Comparison of ENCODE assay signal across 10 mouse cellular contexts in genomic region chr3:55351281-55352052, GRCm38 (mm10).
DNase-seq lines count a peak whose midpoint lies in the region; ATAC-seq and TF ChIP-seq lines count a peak whose summit lies in the region.
"Had no signal": no experiment of that assay in that cellular context is flagged by ENCODE, and none has a peak within 500 bp of the region (broad histone marks: within the 10 kb centered on the region; RNA-seq: fewer than 3 reads in every experiment).

No protein-coding gene starts in this region.

- no peaks in the 10 kb centered on the region for H3K27me3 ChIP-seq in forebrain, embryonic 12.5 days
- no peaks in the 10 kb centered on the region for H3K27me3 ChIP-seq in liver, embryonic 12.5 days (replicated peaks)

- peak overlapping the region; percentile 93 for H3K27ac ChIP-seq in forebrain, embryonic 12.5 days
- H3K27ac ChIP-seq in olfactory bulb, adult 2 months (ENCODE audit: insufficient read depth, low read depth, low read length), result peak overlapping the region; percentile 99
- H3K27ac ChIP-seq in liver, embryonic 12.5 days, result no peak overlapping the region

- 0 out of 2 replicates have a peak overlapping the region, but pooled peaks have one; percentile 22 for H3K9ac ChIP-seq in forebrain, embryonic 12.5 days
- no peak overlapping the region for H3K9ac ChIP-seq in liver, embryonic 12.5 days

- peak; percentile 88 for ATAC-seq in forebrain, embryonic 12.5 days (ENCODE audit: low FRiP score)
- ATAC-seq in liver, embryonic 12.5 days, result no peak
- ATAC-seq: lung, postnatal 0 days had no signal

- peaks cover 73% of the 10 kb centered on the region for H3K4me1 ChIP-seq in forebrain, embryonic 12.5 days
- H3K4me1 ChIP-seq in olfactory bulb, adult 2 months (ENCODE audit: control insufficient read depth, insufficient read depth, low read length), result peaks cover 58% of the 10 kb centered on the region
- no peaks in the 10 kb centered on the region for H3K4me1 ChIP-seq in liver, embryonic 12.5 days

- H3K9me3 ChIP-seq in forebrain, embryonic 12.5 days, result no peaks in the 10 kb centered on the region
- no peaks in the 10 kb centered on the region for H3K9me3 ChIP-seq in liver, embryonic 12.5 days (replicated peaks)

- H3K36me3 ChIP-seq in forebrain, embryonic 12.5 days (replicated peaks), result no peaks in the 10 kb centered on the region
- no peaks in the 10 kb centered on the region for H3K36me3 ChIP-seq in liver, embryonic 12.5 days

- no peak for TF ChIP-seq POLR2A in olfactory bulb, adult 2 months (IDR thresholded peaks at IDR 0.05; ENCODE audit: insufficient read depth, low read depth, low read length)

- DNase-seq in adrenal gland, postnatal 14 days, result peak; percentile 9
- no peak for DNase-seq in adrenal gland, postnatal 36 days
- DNase-seq in left cerebral cortex, adult 18-20 months (ENCODE audit: low spot score in 2 of 2), result peak; percentile 21 to 55
- no peak for DNase-seq in spleen, postnatal 36 days (ENCODE audit: low spot score in 2 of 2)
- no peak for DNase-seq in spleen, adult 18-20 months
- DNase-seq: thymus, adult 18-20 months had no signal

- TF ChIP-seq CTCF in olfactory bulb, adult 2 months (IDR thresholded peaks at IDR 0.05; ENCODE audit: insufficient read depth, low read depth, low read length), result no peak

- H3K4me2 ChIP-seq in forebrain, embryonic 12.5 days, result peak overlapping the region; percentile 33
- no peak overlapping the region for H3K4me2 ChIP-seq in liver, embryonic 12.5 days

- H3K4me3 ChIP-seq in forebrain, embryonic 12.5 days (replicated peaks), result no peak overlapping the region
- no peak overlapping the region for H3K4me3 ChIP-seq in olfactory bulb, adult 2 months (ENCODE audit: insufficient read depth, low read depth, low read length)
- H3K4me3 ChIP-seq in liver, embryonic 12.5 days, result no peak overlapping the region

- WGBS in forebrain, embryonic 12.5 days, result 30% methylated on average over 13 of the region's 13 CpGs
- WGBS in olfactory bulb, adult 2 months, result 36% methylated on average over 13 of the region's 13 CpGs
- WGBS in liver, embryonic 12.5 days (ENCODE audit: insufficient replicate concordance), result 59% methylated on average over 13 of the region's 13 CpGs

Comparison
In these comparisons a context has a peak if more than half of its experiments do, and no peak if none do; other contexts are left out.
1. DNase-seq: peak in adrenal gland, postnatal 14 days (single experiment) and left cerebral cortex, adult 18-20 months (2 of 2); none in adrenal gland, postnatal 36 days (0 of 2), spleen, postnatal 36 days (0 of 2) and spleen, adult 18-20 months (0 of 2).